Mouse (Mus musculus) T-helper 2 cell (primary cell): ENCODE measurements at regions not wholly inside any gene's neighbourhood (a gene's known extent, or its start where the extent isn't known, plus 50 kb on each side); places are given as distances from the start of the nearest gene placed in this dataset.
"Not testable (repeated sequence)": the region's sequence is repeated elsewhere in the genome, so short reads cannot be mapped to it uniquely, and the experiment has no call there.

Experiments used
- in situ Hi-C: fragments of 300-600 bp; cut with MboI, MseI; formaldehyde crosslinking; loops from one replicate; pipeline ENCODE4 v1.15.1; 2025; ENCODE audit warnings: high pct_unique_total_duplicates

GRCm38 (mm10) chr1:85451701-85452100 lies 123.8 kb upstream of the G530012D18Rik start:
- in situ Hi-C loops, result loop anchor here (10.0 to 25.0 kb wide), 5 partner anchors 113 to 439 kb away; no protein-coding TSS in a partner anchor

GRCm38 (mm10) chr1:85453350-85453749 lies 122.1 kb upstream of the G530012D18Rik start:
- in situ Hi-C loops, result loop anchor here (10.0 to 25.0 kb wide), 5 partner anchors 111 to 441 kb away; no protein-coding TSS in a partner anchor

GRCm38 (mm10) chr1:85456671-85457070 lies 118.8 kb upstream of the G530012D18Rik start:
- in situ Hi-C loops, result loop anchor here (10.0 to 25.0 kb wide), 5 partner anchors 108 to 444 kb away; no protein-coding TSS in a partner anchor

- in situ Hi-C loops, result loop anchor here (10.0 to 25.0 kb wide), 5 partner anchors 107 to 445 kb away; no protein-coding TSS in a partner anchor
Observed at GRCm38 (mm10) chr1:85457731-85458130, 117.7 kb upstream of the G530012D18Rik start.

GRCm38 (mm10) chr1:85462121-85462520 lies 113.4 kb upstream of the G530012D18Rik start:
- in situ Hi-C loops, result loop anchor here (10.0 to 25.0 kb wide), 2 partner anchors 327 to 450 kb away; no protein-coding TSS in a partner anchor

- in situ Hi-C loops, result not testable (repeated sequence)
Observed at GRCm38 (mm10) chr1:85479117-85479516, 96.4 kb upstream of the G530012D18Rik start.

- in situ Hi-C loops, result not testable (repeated sequence)
Observed at GRCm38 (mm10) chr1:85484985-85485384, 90.5 kb upstream of the G530012D18Rik start.

- in situ Hi-C loops, result loop anchor here (5.0 to 10.0 kb wide), 2 partner anchors 135 to 333 kb away; no protein-coding TSS in a partner anchor
Observed at GRCm38 (mm10) chr1:85499931-85500330, 75.5 kb upstream of the G530012D18Rik start.

GRCm38 (mm10) chr1:85501278-85501677 lies 74.2 kb upstream of the G530012D18Rik start:
- in situ Hi-C loops, result loop anchor here (10.0 kb wide), 1 partner anchor 134 kb away; no protein-coding TSS in a partner anchor
